Mouse (Mus musculus): ENCODE data around the gene Prrt2. TPM values are rescaled to one million over a fixed set of nuclear protein-coding genes. Genes with fewer than 3 reads are reported as not detected.
A peak's percentile ranks its signal among the peaks of the same experiment; 100 is the strongest.

Prrt2 gene
- total RNA-seq, 2 experiments from 2014 or later = 1.6 to 6.9 TPM

DNA sequence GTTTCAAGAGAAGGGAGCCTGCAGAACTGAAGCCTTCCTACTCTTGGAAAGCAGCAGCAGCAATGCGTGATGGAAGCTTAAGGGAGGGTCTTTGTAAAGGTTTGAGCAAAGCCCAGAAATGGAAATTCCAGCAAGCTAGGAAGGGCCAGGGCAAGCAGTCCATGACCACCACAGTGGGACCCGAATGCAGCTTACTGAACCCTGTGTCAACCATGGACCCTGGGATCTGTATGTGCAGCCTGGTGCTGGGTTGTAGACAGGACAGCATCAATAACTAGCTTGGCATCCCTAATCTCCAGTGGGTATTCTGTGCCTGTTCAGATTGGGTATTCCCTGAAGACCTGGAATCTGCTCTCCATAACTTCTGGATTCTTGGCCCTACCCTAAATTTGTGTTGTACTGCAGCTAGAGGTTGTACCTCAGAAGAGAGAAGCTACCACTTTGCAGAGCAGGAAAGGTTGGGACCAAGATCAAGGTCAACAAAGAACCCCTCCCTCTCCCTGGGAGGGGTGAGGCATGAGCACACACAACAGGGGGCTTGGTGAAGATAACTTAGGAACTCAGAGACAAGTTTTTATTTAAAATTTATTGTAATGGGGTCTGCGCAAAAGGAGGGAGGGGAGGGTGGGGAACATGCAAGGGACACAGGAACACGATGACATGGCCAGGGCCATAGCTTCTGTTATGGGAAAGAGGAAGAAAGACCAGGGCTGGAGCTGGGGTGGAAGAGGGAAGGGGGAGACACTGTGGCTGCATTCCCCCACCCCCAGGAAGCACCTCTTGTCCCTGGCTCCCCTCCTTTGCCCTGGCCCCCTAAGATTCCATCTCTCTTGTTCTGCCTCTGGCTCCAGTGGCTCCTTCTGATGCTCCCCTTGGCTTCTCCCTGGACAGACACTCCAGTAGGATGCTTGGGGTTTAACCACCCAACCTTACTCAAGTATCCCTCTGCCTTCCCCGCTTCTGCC lies 834 bp upstream of the Prrt2 start:
- no peak for ATAC-seq (replicated peaks; ENCODE audit: poor library complexity, severe bottlenecking)

DNA sequence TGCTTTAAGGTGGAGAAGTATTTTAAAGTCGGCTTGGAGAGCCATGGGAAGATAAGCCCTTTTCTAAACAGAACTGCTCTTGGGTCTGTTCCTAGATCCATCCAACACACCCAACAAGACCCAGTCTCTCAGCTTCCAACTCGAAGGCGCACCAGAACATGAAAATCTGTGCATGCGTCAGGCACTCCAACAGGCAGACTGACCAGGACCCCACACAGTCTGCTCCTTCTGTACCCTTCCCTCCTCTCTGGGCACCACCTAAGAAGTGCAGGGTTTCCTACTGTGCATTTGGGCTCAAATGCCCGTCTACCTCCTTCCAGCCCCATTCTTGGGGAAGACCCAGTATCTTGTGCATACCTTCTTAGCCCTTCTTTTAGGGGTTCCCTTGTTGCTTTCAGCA lies 520 bp downstream of the Prrt2 start:
- ATAC-seq (replicated peaks; ENCODE audit: poor library complexity, severe bottlenecking) = no peak

DNA sequence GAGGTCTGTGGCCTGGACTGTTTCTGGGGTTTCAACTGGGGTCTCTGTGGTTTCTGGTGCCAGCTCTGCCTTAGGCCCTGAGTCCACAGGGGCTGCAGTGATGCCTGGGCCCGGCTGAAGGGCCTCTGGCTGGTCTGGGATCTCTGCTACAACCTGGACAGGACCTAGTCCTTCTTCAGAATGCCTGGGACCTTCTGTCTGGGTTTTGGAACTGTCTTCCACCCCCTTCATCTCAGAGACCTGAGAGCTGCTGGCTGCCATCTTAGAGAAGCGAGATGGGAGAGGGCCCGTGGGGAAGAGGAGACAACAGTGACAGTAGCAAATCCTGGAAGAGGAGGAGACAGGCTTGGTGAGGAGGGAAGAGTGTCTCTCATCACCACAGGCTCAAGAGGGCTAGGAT lies 980 bp downstream of the Prrt2 start:
- ATAC-seq (replicated peaks; ENCODE audit: poor library complexity, severe bottlenecking) = no peak

- no peak for ATAC-seq (replicated peaks; ENCODE audit: poor library complexity, severe bottlenecking)
These were observed 1.6 kb downstream of the Prrt2 start for GRCm38 (mm10) chr7:127019306-127019960.

- no peak for ATAC-seq (replicated peaks; ENCODE audit: poor library complexity, severe bottlenecking)
These were observed 2.4 kb downstream of the Prrt2 start for GRCm38 (mm10) chr7:127018416-127019305.

- ATAC-seq (replicated peaks; ENCODE audit: poor library complexity, severe bottlenecking) = no peak
These were observed 3.1 kb downstream of the Prrt2 start for GRCm38 (mm10) chr7:127017950-127018345.

DNA sequence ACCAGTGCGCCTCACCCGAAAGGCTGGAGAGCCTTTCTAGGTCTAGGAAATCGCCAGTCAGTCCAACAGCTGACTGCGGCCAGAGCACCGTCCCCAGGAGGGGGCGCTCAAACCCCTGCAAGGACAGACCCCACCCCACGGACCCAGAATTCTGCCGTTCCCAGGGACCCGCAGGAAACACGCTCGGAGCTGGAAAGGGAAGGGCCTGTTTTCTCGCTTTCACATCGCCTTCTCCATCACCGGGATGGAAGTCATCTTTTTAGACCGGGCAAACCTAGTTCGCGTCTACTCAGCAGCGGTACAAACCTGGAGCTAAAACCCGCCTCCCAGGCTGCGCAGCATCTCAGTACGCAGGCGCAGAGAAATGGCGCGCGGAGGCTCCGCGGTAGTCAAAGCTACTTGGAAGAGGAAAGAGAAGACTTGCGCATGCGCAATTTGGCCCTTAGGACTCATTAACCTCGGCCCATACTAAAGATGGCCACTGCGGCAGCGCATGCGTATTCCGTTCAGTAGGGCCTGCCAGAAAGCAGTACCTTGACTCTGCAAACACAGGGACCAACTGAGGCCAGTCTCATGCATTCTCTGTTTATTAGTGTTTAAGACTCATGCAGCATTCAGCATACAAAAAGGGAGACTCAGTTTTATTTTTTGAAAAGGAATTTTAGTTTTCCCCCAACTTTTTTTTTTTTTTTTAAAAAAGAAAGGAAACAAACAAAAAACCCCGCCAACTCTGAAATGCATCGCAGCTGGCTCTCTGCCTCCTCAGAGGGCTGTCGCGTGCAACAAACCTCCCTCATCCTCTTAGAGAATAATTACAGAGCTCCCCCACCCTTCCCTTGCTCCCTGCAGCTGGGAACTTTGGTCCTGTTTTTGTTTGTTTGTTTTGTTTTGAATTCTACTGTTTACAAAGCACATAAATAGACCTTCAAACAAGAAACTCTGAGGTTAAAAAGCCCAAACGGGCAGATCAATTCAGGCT lies 3.8 kb downstream of the Prrt2 start, which contains the start of gene Pagr1a:
TSS of gene Pagr1a (minus strand) at position 382 of the 979 bp plus-strand sequence.
- peak; percentile 65 for ATAC-seq (replicated peaks; ENCODE audit: poor library complexity, severe bottlenecking)

DNA sequence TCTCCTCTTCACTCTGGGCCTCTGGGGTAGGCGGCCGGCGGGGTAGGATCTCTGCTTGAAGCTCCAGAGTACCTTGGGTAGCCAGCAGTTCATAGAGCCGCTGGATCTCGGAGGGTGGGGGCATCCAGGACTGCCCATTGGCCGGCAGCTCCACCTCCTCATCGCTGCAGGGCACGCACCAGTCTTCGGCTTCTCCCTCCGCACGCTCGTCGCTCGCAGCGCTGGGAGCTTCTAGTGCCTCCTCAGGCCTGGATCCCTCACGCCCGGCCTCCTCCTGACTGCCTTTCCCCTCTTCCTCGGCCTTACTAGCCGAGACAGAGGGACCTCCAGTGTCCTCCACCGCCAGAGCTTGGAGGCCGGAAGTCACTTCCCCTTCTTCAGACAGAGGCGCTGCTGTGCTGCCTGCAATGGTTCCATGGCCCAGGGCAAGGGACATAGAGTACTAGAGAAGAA lies 4.5 kb downstream of the Prrt2 start:
- ATAC-seq (replicated peaks; ENCODE audit: poor library complexity, severe bottlenecking) = peak; percentile 37

GRCm38 (mm10) chr7:127016481-127016485 lies 4.7 kb downstream of the Prrt2 start, which contains the start of gene Pagr1b:
Pagr1b (minus strand) TSS chr7:127016484.
- ATAC-seq (replicated peaks; ENCODE audit: poor library complexity, severe bottlenecking) = no peak

GRCm38 (mm10) chr7:127016081-127016480 lies 4.9 kb downstream of the Prrt2 start:
- peak; percentile 36 for ATAC-seq (replicated peaks; ENCODE audit: poor library complexity, severe bottlenecking)

DNA sequence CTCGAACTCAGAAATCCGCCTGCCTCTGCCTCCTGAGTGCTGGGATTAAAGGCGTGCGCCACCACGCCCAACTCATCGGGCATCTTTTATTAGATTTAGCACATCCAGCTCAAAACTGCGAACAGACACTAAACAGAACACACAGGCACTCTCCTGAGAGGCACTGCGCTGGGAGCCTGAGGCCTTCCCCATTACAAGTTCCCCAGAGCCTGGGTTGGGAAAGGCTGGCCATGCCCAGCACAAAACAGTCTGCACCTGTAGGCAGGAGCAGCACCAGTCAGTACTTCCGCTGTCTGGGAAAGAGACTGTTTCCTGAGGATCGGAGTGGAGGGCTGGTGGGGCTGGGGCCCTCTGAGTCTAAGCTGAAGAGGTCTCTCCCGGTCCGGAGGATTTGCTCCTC lies 6.0 kb downstream of the Prrt2 start:
- no peak for ATAC-seq (replicated peaks; ENCODE audit: poor library complexity, severe bottlenecking)

DNA sequence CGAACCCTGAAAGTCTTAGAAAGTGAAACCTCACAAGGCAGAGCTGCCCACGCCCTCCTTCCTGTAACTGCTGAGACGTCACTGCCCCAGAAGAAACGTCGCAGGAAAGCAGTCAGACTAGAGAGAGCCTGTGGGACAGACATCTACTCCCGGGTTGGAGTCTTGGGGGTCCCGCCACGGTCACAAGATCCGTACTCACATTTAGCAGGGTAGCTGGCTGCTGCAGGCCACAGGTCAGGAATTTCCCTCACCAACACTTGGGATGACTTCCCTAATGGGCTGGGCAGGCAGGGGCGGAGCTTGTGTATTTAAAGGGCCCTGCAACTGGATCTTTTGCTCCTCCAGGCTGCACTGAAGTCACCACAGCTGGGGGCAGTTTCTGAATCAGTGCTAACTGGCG lies 6.7 kb downstream of the Prrt2 start, which contains the start of gene Mvp:
TSS of gene Mvp (minus strand) at position 302 of the 400 bp plus-strand sequence.
- peak; percentile 26 for ATAC-seq (replicated peaks; ENCODE audit: poor library complexity, severe bottlenecking)

GRCm38 (mm10) chr7:127013385-127013784 lies 7.6 kb downstream of the Prrt2 start:
- no peak for ATAC-seq (replicated peaks; ENCODE audit: poor library complexity, severe bottlenecking)

DNA sequence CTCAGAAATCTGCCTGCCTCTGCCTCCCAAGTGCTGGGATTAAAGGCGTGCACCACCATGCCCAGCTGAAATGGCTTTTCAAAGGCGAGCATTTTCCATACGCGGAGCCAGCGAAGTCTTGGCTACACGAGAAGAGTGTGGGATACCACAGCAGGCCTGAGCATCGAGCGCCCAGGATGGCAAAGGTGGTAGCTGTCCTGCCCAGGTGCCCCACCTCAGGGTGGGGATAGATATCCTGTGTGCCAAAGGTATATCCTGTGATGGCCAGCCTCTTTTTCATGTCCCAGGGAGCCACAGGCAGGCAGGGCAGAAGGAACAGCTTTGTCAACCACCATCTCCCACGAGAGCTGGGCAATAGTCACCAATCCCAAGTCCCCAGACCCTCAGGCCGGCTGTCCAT lies 8.2 kb downstream of the Prrt2 start:
- no peak for ATAC-seq (replicated peaks; ENCODE audit: poor library complexity, severe bottlenecking)

GRCm38 (mm10) chr7:127012374-127012773 lies 8.6 kb downstream of the Prrt2 start:
- no peak for ATAC-seq (replicated peaks; ENCODE audit: poor library complexity, severe bottlenecking)

- ATAC-seq (replicated peaks; ENCODE audit: poor library complexity, severe bottlenecking) = no peak
These were observed 9.3 kb downstream of the Prrt2 start for GRCm38 (mm10) chr7:127011717-127012116.

DNA sequence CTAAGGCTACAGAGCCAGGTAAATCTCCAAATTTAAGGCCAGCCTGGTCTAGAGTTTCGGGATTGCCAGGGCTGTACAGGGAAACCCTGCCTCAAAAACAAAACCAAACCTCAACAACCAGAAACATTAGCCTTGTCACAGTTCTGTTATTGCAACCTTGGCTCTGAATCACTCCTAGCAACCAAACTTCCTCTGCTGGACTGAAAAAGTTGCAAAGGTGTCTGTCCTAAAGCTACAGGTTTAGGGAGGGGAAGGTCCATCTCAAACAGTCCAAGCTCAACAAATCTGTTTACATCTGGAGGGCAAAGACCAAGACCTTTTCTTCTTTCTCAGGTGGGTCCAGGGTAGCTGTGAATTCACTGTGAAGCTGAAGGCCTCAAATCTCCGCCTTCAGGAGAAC lies 10.0 kb downstream of the Prrt2 start:
- no peak for ATAC-seq (replicated peaks; ENCODE audit: poor library complexity, severe bottlenecking)

DNA sequence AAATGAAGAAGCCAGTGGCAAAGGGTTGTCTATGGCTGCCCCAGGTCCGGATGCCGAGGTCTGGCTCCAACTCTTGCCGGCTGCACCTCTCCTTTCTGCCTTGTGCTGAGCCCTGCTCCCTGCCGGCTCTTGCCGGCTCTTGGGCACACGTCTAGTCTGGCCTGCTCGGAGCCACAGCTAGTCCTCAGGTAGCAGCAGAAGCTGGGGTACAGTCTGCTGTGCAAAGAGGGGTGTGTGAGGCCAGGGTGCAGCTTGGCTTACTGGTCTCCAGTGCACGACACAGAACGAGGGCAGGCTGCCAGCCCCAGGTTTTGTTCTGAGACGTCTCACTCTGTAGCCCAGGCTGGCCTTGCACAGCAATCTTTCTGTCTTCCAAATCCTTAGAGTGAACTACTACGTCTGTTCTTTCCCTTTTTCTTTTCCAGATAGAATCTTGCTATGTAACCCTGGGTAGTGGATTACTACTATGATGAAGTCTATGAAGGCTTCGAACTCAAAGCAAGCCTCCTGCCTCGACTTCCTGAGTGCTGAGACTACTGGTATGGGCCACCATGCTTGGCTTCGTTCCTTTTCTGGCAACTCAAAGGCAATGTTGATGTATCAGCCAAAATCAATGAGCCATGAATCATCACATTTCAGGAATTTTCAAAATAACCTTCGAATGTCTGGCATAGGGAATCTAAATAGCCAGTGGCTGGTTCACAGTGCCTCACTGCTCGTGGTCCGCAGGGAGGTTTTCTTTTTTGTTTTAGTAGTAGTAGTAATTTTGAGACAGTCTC lies 11.5 kb downstream of the Prrt2 start:
- ATAC-seq (replicated peaks; ENCODE audit: poor library complexity, severe bottlenecking) = no peak

Data from granulocyte monocyte progenitor cell, adult 5-6 weeks (primary cell).